Mouse (Mus musculus): Measurements from ENCODE around the gene Spdl1. TPM values are rescaled to one million over a fixed set of nuclear protein-coding genes. Genes with fewer than 3 reads are reported as not detected.
"Not testable (repeated sequence)": the region's sequence is repeated elsewhere in the genome, so short reads cannot be mapped to it uniquely, and the experiment has no call there.

Spdl1 gene
- total RNA-seq, 4 experiments from 2014 or later: 0.11 to 0.39 TPM; not detected in 2

DNA sequence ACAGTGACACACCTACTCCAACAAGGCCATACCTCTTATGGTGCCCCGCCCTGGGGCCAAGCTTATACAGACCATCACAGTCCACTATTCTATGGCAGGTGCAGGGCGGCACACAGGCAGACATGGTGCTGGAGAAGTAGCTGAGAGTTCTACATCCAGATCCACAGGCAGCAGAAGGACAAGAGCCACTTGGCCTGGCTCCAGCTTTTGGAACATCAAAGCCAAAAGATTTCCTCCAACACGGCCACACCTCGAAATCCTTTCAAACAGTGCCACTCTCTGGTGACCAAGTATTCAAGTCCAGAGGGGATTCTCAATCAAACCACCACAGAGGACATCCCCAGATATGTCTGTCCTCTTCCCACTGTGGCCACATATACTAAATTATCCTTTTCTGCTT is 28.4 kb downstream of the Spdl1 start:
- DNase-seq (ENCODE audit: low spot score in 2 of 2): not testable (repeated sequence)

DNA sequence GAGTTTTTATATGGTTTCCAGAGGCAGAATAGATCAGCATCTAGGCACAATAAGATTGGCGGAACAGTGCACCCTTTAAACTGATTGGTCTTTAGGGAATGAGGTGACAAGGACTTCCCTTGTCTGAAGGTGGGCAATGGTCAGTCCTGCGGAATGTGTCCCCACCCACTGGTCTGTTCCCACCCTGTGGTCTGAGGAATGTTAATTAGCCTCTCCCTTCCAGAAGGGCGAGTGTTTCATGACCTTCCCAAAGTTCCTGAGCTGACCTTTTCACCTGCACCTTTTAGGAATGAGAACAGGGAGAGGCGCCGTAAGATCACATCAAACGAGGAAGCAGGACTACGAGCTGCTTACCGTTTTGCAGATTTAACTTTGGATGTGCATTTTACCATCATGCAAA is 35.4 kb downstream of the Spdl1 start:
- not testable (repeated sequence) for DNase-seq (ENCODE audit: low spot score in 2 of 2)

DNA sequence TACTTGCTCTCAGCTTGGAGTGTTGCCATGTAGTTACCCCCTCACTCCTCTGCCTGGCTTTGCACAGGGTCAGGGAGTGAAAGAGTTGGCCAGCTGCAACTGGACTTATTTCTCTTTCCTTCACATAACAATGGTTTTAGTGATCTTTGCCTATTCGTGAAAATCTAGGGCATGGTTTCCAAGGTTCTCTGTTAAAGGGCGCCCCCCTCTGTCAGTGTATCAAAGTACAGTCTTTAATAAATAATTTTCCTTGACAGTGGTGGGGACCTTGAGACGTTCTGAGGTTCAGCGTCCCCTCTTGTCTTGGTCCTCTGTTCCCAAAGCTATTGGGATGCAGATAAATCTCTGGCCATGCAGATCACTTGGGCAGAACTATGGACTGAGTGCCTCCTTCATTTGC is 37.3 kb downstream of the Spdl1 start:
- DNase-seq (ENCODE audit: low spot score in 2 of 2): no peak

DNA sequence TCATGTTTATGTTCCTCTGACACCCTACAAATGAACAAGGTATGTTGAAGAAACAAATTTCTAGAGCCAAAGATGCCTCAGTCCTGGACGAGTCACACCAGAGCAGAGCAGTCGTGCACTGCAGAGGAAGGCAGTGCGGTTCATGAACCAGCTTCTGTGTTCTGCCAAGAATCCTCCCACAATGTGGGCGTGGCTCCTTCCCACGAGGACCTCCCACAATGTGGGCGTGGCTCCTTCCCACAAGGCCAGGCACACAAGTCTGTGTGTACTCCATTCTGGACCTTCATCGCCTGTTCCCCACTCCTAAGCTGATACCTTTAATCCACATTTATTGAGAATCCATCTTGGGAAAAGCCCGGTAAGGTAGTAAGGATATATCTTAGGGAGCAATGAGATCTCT is 41.6 kb downstream of the Spdl1 start:
- DNase-seq (ENCODE audit: low spot score in 2 of 2): no peak

DNA sequence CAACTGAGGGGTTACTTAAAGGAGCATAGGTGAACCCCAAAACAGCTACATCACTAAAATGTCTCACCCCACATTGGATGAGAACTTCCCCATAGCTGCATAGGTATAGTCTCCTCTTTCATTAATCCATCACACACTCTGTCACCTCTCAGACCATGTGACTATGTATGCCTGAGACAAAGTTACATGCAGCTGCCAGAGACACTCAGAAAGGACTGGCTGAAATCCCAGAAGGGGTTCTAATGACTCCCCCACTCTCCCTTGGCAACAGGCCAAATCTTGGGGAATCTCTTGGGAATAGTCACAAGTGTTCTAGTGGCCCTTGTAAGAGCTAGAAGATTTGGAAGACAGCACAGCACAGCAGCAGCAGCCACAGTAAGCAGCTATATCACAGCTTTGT is 48.6 kb downstream of the Spdl1 start:
- no peak for DNase-seq (ENCODE audit: low spot score in 2 of 2)

DNA sequence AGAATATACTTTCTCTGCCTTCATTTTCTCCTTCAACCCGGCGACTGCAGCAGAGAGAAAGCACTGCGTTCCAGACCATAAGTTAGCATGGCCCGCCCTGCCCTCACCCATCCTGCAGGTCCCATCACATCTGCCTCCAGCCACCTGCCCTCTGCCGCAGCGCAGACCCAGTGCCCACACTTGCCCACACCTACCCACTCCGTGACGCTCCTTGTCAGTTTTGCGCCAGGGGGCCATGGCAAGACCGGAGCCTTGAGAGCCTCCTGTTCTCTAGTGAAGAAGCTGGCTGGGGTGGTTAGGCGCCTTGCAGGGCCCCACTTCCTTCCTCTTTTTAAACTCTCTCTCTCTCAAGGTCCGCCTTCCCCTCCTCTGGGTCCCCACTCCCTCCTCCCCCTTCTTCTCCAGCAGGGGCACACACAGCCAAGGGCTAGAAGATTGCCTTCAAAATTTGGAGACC is 49.8 kb downstream of the Spdl1 start, which contains the start of gene Dock2:
Gene Dock2, minus strand, starts transcription at position 306 of the 457 bp plus-strand sequence.
- DNase-seq (ENCODE audit: low spot score in 2 of 2): no peak

DNA sequence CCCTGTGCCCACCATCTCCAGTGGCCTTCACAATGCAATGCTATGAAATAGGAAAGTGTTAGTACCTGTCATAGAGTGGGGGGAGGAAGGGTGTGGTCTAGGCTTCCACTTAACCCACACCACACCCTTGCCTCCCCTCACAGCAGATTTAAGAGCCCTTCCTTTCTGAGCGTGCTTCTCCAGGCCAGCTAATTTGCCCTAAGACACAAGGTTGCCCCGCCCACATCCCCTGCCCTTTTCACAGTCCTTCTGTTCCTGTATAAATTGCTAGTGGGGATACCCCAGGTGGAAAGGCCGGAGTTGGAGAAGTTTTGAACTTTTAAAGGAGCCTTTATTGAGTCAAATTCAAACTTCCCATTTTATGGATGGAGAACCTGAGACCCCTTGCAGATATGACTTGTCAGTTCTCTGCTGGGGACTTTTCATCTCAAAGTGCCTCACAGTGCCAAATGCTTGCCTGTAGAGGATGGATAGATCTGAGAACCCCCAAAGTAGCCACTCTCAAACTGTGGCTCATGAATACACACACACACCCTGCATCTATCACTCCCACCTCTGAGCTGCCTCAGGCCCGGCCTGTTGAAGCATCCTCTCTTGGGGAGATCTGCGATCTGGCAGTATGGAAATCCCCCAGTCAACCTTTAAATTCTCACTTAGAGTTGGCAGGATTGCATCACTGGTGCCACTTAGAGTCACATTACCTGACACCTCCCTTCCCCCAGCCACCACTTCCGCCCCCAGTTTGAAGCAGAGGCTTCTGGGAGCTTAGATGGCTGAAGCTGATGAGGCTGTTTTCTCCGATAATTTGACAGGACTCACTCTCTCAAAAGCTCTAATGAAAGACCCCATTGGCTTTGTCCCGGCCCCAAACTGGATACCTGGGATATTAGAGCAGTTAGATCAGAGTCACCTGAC is 50.7 kb downstream of the Spdl1 start:
- DNase-seq (ENCODE audit: low spot score in 2 of 2): no peak

DNA sequence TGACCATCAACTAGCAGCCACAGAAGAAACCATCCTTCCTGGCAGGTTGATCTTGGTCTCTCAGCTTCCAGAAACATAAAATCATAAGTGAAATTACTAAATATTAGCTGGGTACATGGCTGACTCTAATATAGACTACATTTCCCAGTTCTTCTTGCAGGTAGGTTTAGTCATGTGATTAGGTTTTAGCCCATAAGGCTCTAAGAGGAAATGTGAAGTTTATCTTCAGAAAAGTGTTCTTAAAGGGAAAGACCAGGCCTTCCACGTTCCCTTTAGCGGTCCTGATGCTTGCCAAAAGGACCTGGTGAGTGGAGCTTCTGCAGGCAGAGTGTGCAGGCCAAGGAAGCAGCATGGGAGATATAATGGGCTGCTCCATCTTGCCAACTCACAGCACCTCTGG is 52.7 kb downstream of the Spdl1 start:
- DNase-seq (ENCODE audit: low spot score in 2 of 2): no peak

DNA sequence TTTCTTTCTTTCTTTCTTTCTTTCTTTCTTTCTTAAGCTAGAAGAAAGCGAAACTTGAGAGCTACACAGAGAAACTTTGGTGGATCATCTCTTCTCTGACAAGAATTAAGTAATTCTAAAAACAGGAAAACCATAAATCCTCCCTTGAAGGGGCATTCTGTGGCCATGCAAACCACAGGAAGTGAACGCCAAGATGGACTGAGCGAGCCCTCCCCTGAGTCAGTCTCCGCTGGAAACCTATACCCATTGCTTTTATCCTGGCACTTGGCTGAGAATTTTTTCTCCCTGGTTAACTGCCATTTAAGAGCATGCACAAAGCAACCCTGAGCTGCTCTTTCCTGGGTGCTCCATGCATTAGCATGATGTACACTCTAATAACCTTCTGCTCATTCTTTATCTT is 53.5 kb downstream of the Spdl1 start:
- DNase-seq (ENCODE audit: low spot score in 2 of 2): no peak

DNA sequence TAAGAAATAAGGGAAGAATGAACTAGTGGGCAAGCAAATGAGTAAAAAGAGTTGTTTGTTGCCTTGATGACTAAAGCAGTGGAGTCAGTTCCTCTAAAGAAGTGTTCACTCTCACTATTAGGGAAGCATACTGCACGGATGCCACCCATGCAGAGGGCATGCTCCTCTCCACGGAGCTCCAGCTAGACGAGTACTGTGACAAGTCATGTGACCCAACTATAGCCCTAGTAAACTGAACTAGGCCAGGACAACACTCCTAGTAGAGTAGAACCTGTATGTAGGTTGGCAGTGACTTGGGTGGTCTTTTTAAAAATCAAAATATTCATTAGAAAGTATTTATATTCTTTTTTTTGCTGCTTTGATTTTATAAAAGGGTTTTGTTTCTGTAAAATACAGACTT is 55.1 kb downstream of the Spdl1 start:
- no peak for DNase-seq (ENCODE audit: low spot score in 2 of 2)

DNA sequence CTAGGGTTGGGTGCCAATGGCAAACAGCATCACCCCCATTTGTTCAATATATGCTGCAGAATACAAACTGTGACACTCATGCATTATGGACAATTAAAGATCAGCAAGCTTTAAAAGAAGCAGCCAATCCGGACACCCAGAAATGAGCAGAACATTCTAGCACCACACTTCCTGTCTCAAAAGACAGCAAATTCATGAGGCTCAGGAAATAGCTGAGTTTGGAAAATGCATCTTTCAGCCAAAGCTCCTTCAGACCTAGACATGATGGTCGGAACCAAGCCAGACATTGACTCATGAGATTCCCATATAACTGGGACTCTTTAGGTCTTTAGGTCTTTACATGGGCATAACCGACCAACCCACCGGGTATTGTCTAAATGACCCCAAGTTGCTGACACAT is 55.9 kb downstream of the Spdl1 start:
- no peak for DNase-seq (ENCODE audit: low spot score in 2 of 2)

DNA sequence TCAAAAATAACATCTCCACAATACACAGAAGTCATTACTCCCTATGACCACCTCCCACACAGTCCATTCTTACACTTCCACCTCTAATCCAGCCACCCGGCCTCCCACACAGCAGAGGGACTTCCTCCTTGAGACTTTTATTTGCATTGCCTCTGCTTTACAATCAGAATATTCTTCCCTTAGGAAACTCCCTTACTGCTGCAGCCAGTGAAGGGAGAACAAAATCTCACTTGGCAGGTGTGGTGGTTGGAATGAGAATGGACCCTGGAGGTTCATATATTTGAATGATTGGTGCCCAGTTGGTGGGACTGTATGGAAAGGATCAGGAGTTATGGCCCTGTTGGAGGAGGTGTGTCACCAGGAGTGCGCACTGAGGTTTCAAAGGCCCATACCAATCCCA is 57.4 kb downstream of the Spdl1 start:
- DNase-seq (ENCODE audit: low spot score in 2 of 2): no peak

DNA sequence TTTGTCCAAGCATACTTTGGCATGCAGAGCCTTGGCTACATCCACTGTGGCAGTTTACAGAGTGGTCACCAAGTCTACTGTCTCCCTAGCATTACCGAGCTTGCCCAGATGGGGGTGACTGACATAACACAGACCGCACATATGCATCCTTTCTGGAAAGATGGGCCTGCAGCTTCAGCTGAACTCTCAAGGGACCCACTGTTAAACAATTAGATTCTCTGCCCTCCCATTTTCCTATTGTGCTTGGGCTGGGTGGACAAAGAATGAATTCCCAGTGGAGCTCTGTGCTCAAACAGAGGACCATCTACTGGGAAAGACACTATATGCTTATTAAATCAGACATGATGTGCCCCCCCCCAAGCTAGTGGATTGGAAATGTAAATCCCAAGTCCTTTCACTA is 58.8 kb downstream of the Spdl1 start:
- DNase-seq (ENCODE audit: low spot score in 2 of 2): no peak

DNA sequence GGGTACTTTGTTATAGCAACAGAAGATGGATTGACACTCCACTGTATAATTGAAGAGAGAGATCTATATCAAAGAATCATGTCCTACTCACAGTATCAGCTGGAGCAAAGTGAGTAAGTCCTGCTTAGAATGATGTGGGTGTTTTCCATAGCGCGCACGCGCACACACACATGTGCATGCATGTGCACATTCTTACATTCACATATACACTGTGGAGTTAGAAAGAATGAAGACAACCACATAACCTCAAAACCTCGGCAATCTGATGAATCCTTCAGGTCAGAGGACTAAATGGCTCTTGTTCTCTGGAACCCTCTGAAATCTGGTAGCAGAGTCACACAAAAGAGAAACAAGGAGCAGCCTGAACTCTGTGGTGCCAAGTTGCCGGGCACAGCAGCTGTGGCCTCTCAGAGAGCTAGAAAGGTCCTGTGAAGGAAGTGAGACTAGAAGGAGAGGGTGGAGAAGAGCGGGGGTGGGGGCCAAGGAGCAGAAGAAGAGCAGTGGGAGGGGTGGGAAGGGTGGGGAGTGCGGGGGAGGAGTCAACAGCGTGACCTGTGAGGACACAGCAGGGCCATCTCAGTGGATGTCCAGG is 60.0 kb downstream of the Spdl1 start:
- no peak for DNase-seq (ENCODE audit: low spot score in 2 of 2)

DNA sequence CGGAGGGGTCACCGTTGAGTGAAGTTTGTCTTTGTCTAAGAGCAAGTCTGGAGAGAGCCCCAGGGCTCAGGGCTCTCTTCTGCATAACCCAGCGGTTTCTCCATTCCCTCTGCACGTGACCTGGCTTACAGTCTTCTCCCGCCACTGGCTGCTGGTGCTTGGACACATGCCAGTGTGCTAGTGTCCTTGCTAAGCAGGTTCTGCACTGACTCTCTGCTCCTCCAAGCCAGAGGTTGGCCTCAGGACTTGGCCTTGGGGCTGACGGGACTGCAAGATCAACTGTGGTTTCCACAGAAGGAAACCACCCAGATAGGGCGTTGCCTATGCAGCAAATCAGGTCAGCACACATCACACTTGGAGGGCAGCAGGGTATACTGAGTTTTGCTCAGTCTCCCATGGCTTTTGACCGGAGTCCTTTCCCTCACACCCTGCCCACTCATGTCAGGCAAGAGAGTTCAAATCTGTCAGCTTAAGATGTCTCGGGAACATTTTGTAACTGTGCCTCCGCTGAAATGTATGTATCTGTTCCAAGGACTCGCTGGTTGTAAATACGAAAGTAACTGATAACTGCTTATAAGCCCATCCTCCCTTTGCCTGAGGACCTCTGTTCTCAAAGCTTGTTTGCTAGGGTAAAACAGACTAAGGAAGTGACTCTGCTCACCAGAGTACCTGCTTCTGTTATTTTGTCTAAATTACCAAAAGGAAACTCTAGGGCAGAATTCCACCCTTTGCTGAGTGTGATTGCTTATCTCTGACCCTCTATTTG is 62.0 kb downstream of the Spdl1 start:
- DNase-seq (ENCODE audit: low spot score in 2 of 2): peak in 1 of 2 experiments; percentile 13

DNA sequence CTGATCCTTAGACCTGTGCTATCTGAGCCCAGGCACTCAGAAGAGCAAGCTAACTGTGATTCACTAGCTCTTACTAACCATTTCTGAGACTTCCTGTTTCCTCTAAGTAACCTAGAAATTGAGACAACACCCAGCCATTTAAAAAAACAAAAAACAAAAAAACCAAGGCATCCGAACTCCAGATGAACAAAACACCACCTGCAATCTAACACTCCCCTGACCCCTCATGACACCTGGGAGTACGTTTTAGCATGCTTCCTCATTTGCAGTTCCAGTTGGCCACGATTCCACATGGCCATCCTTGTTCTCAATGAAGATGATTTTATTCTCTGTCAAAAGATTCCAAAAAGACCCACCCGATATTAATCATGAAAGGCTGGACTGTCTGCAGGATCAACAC is 62.8 kb downstream of the Spdl1 start:
- DNase-seq (ENCODE audit: low spot score in 2 of 2): no peak

DNA sequence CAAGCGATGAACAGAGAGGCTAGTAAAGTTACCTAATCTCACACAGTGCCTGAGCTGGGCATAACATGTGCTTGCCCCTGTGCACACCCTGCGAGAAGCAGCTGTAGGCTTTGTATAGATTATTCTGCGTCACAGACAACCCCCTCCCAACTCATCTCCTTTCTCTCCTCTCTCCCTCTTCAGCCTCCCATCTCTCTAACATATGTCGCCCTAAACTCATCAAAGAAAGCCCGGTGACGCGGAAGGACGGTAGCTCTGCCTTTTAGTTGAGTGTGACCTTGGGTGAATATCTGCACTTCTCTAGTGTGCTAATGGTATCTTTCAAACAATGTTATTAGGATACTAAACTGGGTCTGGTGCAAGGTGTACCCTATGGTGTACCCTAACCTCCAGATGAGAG is 63.5 kb downstream of the Spdl1 start:
- no peak for DNase-seq (ENCODE audit: low spot score in 2 of 2)

DNA sequence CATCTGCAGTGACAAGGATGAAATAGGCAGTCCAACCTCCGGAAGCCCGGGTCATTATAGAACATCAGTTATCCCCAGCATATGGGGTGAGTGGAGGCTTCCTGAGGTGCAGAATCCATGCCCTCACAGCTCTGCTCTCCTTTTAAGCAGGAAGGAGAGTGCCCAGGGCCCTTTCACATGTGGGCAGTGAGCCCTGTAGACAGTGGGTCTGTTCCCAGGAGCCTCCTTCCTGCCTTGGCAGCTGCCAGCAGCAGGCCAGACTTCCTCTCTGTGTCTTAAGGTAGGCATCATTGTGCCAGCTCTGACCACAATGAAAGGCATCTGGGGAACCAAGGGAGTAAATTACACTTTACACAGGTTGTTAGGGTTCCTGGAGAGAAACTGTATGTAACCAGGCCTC is 64.0 kb downstream of the Spdl1 start:
- no peak for DNase-seq (ENCODE audit: low spot score in 2 of 2)

DNA sequence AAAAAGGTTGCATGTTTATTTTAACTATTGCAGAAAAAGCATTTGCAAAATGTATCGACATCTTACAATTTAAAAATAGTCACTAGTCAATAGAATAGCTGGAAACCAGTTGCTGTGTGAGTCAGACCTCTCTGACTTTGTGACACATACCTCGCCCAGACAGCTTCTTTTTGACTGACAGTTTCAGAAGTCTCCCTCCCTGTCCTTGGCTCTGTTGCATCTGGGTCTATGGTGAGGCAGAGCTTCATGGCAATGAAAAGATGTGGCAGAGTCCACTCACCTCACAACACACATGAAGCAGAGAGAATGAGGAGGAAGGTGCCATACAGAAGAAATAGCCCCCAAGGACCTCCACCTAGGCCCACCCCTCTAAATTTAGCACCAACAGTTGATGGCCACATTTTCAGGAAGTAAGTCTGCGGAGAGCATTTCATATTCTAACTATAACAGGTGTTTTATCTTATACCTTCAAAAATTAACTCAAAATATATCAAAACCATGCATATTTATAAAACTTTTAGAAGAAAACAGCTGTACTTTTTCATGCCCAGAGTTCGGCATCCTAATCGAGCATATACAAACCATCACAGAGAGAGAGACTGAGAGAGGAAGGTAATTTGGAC is 69.6 kb downstream of the Spdl1 start:
- no peak for DNase-seq (ENCODE audit: low spot score in 2 of 2)

DNA sequence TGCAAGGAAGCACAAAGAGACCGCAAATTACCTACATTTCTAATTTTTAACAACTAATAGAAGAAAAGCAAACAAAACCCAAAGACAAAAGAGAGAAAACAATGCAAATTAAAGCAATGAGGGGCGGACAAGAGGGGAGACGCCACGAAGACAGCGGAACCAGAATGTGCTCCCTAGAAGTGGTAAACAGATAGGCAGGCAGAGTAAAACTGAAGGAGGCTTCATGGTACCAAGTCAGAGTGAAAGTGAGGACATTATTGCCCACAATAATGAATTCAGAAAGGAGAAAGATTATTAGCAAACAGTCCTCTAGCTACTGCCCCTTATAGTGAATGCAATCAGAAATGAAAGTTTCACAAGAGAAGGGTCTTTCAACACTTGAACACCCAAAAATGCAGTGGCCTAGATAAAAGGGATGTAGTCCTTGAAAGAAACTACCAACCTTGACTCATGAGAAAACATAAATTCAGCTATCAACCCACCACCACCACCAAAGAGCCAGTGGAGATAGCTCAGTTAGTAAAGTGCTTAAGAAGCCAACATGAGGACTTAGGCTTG is 70.8 kb downstream of the Spdl1 start:
- no peak for DNase-seq (ENCODE audit: low spot score in 2 of 2)

DNA sequence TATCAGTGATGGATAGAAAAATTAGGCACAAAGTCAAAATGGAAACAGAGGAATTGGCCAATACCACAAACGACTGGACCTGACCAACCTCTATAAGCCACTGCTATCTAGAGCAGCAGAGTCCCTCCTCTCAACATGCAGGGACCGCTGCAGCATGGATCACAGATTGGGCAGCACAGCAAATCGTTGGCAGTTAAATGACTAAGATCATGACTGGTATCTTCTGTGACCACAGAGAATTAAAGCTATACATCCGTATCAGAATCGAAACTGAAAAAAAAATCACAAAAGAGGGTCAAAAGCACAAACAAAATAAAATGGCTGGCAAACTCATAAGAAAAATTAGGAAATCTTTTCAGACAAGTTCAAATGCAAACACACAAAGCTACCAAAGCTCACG is 71.3 kb downstream of the Spdl1 start:
- DNase-seq (ENCODE audit: low spot score in 2 of 2): no peak

Data from gastrocnemius, adult 8-10 months (tissue).